Mouse (Mus musculus) forelimb bud, embryonic 11.5 days (tissue): ENCODE results near the gene Atf3.

Source experiments
- DNase-seq: peaks from one replicate; pipeline ENCODE4 v3.0.0-alpha.2; 2012; ENCODE audit warnings: low read depth, low spot score

Atf3 gene

GRCm38 (mm10) chr1:191230355-191230931, 12.6 kb upstream of the Atf3 start:
- DNase-seq, result no peak

GRCm38 (mm10) chr1:191226570-191226969, 8.7 kb upstream of the Atf3 start:
- no peak for DNase-seq

- DNase-seq, result no peak
Measured at GRCm38 (mm10) chr1:191225771-191226170, 7.9 kb upstream of the Atf3 start.

- DNase-seq, result no peak
Measured at GRCm38 (mm10) chr1:191224981-191225703, 7.3 kb upstream of the Atf3 start.

GRCm38 (mm10) chr1:191224302-191224980, 6.6 kb upstream of the Atf3 start:
- DNase-seq, result peak; percentile 90

GRCm38 (mm10) chr1:191223930-191224301, 6.1 kb upstream of the Atf3 start:
- DNase-seq, result no peak

- DNase-seq, result no peak
Measured at GRCm38 (mm10) chr1:191222031-191222430, 4.2 kb upstream of the Atf3 start.

GRCm38 (mm10) chr1:191220588-191220987, 2.7 kb upstream of the Atf3 start:
- DNase-seq, result no peak

GRCm38 (mm10) chr1:191219748-191220147, 1.9 kb upstream of the Atf3 start:
- no peak for DNase-seq

- no peak for DNase-seq
Measured at GRCm38 (mm10) chr1:191218583-191218982, 744 bp upstream of the Atf3 start.

GRCm38 (mm10) chr1:191215776-191216661, 1.8 kb downstream of the Atf3 start:
- no peak for DNase-seq

GRCm38 (mm10) chr1:191211096-191211495, 6.7 kb downstream of the Atf3 start:
- no peak for DNase-seq

GRCm38 (mm10) chr1:191205791-191206190, 12.0 kb downstream of the Atf3 start:
- DNase-seq, result no peak

- DNase-seq, result no peak
Measured at GRCm38 (mm10) chr1:191204876-191205275, 13.0 kb downstream of the Atf3 start.

- no peak for DNase-seq
Measured at GRCm38 (mm10) chr1:191203496-191203895, 14.3 kb downstream of the Atf3 start.

GRCm38 (mm10) chr1:191202208-191202952, 15.5 kb downstream of the Atf3 start:
- DNase-seq, result no peak

- DNase-seq, result no peak
Measured at GRCm38 (mm10) chr1:191200816-191201602, 16.8 kb downstream of the Atf3 start.

GRCm38 (mm10) chr1:191197916-191198315, 19.9 kb downstream of the Atf3 start:
- DNase-seq, result no peak

- no peak for DNase-seq
Measured at GRCm38 (mm10) chr1:191196016-191196415, 21.8 kb downstream of the Atf3 start.

GRCm38 (mm10) chr1:191193657-191194424, 24.0 kb downstream of the Atf3 start:
- no peak for DNase-seq
